Mouse (Mus musculus): ENCODE results near the gene Magoh.

DNA sequence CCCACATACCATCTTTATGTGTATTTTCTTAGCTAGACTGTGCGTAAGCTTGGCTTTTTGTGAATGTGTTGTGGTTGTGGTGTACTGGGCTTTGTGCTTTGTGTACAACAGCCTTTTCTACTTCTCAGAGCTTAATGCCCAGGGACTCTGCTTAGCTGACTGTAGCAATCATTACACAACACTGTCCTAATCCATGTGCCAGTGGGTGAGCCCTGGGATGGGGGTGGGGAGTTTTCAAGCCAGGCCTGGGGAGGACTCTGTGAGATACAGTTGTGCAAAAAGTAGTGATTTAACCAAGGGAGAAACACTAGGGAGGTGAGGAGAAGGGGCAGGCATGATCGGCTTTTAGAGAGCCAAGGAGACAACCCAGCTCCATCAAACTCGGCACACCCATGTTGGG lies 20.7 kb downstream of the Magoh start:
- TF ChIP-seq CTCF (IDR thresholded peaks at IDR 0.05) = no peak
- no peak for TF ChIP-seq EP300 (IDR thresholded peaks at IDR 0.05)
